Mouse (Mus musculus) megakaryocyte, adult 5-6 weeks (primary cell): ENCODE data around the gene Rps6ka2. TPM values are rescaled to one million over a fixed set of nuclear protein-coding genes. Genes with fewer than 3 reads are reported as not detected.
A peak's percentile ranks its signal among the peaks of the same experiment; 100 is the strongest.
"Not testable (repeated sequence)": the region's sequence is repeated elsewhere in the genome, so short reads cannot be mapped to it uniquely, and the experiment has no call there.

ENCODE experiments used
- ATAC-seq: 2 replicates; pipeline ENCODE4 v1.8.0; 2016; ENCODE audit warnings: mild to moderate bottlenecking, inconsistent platforms; ENCODE audit not compliant: poor library complexity, severe bottlenecking
- total RNA-seq, 2 experiments: library from RNA; stranded (forward) in 1 of 2; stranded (reverse) in 1 of 2; fragments of 153-499, 151-499 nt in 1 of 2; fragments of 221-1000, 200-1000 nt in 1 of 2; gene quantifications; 2 replicates each; pipeline versions ENCODE4 v1.2.3 to v1.2.4; 2015 to 2017

Rps6ka2 gene
- total RNA-seq, 2 experiments from 2014 or later, result 5.5 to 5.6 TPM

DNA sequence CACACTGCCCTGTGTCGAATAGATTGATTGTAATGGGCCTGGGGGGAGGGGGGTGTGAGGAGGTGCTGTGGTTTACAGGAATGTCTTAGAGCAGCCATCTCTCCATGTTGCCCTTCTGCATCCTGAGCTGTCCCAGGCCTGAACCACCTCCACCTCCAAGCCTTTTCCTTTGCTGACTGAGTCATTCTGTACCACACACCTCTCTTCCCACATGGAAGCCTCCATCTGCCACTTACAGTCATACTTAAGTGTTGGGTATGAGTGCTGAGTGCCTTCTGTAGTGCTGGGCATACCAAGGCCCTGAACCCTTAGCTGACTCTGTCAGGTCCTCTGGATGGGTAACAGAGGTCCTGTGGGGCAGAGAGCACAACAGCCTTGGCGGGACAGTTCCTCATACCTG is 97.9 kb downstream of the Rps6ka2 start:
- ATAC-seq, result no peak

DNA sequence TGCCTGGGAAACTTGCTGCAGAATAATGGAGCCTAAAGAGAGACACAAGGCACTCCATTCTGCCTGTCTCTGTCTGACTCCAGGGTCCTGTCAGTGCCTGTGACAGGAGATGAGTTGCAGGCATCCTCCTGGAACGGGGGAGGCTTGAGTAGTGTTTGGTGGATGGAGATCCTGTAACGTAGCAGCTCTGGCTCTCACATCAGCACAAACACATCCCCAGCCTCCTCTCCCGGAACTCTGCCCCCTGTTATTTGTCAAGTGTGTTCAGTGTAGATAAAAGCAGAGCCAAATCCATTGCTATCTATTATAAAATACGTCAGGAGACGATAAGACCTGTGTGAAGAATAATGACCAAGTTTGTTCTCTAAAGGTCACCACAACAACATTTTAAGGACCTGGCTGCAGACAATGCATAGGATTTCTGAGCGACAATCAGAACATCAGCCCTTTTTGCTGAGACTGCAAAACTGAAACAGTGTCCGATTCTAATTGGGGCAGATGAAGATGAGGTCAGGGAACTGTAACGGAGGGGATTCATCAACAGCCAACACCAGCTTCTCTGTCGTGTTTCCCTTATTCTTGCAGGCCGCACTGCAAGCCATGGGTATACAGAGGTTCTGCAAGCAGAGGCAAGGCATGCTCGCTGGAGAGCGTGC is 99.4 kb downstream of the Rps6ka2 start:
- ATAC-seq, result no peak

DNA sequence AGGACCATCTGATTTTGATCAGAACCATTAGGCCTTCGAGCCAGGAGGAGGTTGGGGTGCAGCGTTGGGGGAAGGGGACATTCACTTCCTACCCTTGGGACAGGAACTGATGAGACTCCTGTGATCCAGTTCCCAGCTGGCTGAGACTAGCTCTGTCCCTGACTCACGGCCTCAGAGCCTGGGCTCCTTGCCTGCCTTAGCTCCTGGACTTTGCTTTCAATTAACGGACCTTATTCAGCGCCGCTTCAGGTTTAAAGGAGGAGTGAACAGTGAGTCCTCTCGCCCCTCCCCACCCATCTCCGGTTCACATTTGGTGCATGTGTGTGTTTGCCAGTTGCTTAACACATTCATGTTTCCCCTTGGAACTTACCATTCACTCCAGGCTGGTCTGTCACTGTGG is 100.6 kb downstream of the Rps6ka2 start:
- no peak for ATAC-seq

DNA sequence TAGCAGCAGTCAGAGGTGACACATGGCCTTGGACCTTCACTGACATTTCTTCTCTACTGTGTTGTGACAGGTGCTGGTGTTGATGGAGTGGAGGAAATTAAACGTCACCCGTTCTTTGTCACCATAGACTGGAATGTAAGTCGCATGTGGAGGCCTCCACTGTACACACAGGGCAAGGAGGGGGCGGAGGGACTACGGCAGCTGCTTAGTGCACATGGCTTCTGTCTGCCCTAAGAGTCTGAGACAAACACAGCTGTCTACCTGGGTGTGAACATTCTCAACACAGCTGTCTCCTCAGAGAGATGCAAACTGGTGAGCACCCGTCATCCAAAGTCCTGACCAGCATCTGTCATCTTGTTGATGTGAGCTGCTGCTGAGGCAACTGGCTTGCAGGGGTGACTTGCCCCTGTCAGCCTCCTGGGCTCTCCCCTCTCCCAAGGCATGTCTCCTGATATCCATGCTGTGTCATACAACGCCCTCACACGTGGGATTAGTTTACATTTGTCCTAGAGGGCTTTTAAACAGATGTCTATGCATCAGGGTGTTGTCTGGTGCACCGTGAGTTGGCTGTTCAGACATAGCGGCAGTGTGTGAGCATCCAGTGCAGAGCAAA is 101.7 kb downstream of the Rps6ka2 start:
- no peak for ATAC-seq

DNA sequence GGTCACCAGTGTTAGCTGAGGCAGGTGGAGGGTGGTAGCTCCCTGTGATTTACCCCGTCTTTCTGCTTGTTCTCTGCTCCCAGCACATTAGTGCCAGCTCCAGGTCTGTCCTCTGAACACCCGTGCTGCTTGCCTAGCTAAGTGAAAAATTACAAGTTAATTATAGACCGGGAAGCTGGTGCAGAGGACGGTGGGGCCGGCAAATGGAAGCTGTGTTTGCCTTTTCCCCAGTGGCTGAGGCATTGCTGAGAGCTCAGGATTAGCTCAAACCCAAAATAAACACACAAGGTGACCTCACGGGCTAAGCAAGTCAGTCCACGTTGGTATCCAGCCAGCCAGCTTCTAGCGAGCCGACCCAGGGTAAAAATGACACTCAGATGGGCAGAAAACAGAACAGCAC is 103.1 kb downstream of the Rps6ka2 start:
- ATAC-seq, result no peak

DNA sequence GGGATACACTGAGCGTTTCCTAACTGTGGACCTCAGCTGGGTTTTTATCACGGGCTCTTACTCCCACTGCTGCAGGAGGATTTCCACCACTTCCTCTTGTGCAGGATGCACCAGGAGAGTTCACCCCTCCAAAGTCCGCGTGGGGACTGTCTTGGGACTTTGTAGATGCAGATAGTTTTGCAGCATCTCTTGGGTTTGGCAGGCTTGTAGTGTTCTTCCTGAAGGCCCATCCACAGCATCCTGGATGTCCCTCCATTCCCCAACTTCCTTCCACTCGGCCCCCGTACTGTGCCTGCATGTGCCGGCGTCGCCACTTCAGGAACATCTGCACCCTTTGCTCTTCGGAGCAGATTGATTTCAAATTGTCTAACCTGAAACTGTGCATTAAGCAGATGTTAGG is 103.9 kb downstream of the Rps6ka2 start:
- ATAC-seq, result no peak

DNA sequence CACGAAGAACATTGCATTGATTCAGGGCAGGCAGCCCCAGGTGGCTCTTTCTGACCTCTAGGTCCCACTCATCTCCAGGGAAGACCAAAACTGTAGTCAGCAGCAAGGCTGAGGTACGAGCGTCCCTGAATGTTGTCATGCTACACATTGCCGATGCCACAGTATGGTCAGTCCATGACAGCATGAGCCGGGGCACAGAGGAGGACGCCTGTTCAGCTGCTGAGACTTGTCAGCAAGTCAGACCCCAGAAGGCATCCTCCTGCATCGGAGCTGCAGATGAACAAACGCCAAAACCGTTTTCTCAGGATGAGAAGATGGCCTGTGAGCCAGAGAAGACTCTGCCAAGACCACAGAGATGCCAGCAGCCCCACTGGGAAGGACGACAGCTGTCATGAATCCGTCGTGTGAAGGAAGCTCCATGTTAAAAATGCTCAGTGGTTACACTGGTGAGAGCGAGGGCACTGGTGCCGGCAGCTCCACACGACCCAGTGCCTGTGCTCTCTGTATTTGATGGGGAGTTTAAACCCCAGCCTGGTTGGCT is 108.9 kb downstream of the Rps6ka2 start:
- ATAC-seq, result no peak

DNA sequence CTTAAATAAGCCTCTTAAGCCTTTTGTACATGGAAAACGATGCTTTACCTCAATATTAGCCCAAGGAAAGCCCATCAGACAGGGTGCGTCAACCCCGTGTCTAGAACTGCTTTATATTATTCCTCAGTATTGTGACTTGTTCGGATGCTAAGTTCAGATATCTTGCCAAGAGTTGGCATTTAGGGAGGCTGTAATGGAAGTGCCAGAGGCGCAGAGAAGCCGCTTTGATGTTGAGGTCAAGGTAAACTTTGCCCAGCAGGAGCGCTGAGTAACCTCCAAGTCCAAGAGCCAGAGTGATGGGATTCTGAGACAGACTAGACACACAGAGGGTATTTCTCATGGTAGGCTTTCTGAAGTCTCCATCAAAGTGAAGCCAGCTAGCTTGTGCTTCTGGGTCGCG is 109.3 kb downstream of the Rps6ka2 start:
- ATAC-seq, result no peak

DNA sequence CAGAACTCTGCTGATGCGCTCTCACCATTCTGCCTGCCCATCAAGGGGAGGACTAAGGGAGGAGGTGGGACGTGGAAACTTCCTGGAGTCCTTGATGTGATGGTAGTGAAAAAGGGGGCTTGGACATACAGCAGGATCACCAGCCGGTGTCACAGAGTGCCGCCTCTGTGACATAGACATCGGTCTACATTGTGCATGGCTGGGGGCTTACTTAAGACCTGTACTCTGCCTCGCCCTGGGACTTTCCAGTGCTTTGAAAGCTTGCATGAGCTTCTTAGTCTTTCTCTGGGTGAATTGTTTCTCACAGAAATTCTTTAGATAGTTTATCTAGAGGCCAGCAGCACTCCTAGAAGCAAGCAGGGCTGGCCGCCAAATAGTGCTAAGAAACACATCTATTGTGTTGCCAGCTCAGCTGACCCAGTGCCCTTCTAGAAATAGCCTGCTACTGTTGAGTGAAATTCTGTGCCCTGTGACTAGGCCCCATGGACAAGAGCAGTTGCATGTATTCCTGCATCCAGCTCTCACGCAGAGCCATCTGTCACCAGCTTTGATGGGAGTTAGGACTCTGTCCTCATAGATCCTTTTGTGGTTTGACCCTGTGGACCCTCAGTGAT is 114.5 kb downstream of the Rps6ka2 start:
- no peak for ATAC-seq

DNA sequence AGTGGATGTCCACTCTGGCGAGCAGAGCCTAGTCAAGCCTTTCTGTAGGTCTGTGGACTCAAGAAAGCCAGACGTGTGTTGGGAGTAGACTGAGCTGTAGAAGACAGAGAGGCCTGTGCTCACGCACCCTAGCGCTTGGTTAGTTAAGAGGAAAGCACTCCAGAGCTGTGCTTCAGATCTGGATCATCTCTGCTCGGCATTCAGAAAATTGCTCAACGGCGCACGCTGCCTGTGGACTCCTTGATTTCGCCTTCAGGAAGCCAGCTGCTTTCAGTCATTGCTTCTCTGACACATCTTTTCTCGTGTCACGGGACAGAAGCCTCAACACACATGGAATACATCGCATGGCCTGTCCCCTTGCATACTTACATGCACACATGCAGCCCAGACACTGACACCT is 115.4 kb downstream of the Rps6ka2 start:
- no peak for ATAC-seq

DNA sequence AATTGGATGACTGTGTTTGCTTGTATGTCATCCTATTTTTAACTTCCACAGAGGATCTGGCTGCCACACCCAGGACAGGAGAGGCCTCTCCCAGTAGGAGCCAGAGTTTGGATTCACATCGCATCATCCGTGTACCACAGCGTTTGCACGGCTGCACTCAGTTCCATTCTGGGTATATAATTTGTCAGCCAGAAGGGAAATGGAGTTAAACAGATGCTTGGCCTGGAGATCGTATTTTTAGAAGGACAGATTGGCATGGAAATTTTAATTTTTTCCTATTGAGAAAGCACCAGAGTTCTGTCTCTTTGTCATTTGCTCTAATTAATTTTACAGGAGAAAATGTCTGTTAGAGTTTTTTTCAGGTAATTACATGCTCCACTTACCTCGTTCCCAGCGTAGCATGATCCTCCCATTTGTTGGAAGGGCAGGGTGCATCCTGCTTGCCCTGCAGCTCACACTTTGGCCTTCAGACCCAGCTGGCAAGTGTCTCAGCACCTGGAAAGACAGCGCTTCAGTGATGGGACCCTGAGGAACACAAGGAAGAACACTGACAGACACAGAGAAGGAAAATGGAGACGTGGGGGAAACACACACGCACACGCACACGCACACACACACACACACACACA is 116.6 kb downstream of the Rps6ka2 start:
- no peak for ATAC-seq

DNA sequence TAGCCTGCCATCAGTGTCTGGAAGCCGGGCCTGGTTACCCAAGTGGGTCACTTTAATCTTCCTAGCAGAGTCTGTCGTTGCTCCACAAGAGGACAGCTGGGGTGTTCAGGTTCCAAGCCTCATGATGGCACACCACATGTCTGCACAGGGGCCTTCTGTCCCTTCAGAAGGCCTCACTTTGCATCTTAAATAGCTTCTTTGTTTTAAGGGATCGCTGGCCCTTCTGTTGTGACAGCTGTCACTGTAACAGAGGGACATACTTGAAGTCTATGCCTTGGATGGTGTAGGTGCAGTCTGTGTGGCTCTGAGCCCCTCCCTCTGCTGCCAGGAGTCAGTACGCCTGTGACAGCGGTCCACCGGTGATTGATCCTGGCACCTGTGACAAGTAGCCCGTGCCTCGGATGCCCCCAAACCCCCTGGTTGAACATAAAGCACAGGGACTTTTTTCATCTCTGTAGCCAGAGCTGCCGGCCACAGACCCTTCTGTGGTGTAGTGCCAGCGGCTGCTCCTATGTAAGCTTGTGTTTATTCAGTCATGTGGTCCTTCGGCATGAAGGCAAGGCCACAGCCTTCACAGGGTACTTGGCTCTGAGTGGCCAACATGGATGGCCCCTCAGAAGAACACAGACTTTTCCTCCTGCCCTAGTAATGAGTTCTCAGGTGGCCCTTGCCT is 122.2 kb downstream of the Rps6ka2 start:
- ATAC-seq, result no peak

DNA sequence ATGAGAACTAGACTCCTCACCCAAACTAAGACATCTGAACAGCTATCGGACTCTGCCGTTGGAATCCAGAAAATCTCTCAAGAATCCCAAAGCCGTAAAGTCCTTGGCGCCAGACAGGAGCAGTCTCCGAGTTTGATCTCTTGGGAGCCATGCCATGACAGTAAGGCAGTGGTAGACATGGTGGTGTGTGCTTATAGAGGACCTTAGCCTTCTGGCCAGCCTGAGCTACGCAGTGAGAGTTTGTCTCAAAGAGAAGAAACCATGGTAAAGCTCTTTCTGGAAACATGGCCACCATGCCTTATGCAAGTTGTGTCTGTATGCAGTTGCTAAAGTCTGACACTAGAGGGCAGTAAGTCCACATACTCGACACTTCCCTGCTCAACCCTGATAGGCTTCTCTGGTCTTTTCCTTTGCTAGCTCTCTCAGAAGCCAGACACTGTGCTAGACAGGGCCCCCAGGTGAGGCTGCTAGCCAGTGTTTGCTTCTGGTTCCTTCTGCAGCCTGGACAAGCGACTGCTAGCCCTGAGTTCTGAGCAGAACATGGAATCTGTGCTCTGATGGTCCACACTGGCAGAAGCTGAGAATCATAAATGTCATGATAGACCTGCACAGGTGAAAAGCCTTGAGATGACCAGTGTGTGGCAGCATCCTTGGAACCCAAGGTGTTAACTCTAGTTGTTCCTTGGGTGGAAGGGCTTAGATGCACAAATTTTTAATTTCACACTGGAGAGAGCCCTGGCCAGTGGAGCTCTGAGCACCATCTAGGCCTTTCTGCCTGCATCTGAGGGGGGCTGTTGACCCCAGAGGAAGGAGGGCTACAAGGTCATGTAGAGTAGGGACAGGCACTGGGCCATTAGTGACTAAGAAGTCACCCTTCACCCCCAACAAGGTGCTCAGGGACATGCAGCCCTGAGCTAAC is 136.6 kb downstream of the Rps6ka2 start:
- ATAC-seq, result peak; percentile 90

DNA sequence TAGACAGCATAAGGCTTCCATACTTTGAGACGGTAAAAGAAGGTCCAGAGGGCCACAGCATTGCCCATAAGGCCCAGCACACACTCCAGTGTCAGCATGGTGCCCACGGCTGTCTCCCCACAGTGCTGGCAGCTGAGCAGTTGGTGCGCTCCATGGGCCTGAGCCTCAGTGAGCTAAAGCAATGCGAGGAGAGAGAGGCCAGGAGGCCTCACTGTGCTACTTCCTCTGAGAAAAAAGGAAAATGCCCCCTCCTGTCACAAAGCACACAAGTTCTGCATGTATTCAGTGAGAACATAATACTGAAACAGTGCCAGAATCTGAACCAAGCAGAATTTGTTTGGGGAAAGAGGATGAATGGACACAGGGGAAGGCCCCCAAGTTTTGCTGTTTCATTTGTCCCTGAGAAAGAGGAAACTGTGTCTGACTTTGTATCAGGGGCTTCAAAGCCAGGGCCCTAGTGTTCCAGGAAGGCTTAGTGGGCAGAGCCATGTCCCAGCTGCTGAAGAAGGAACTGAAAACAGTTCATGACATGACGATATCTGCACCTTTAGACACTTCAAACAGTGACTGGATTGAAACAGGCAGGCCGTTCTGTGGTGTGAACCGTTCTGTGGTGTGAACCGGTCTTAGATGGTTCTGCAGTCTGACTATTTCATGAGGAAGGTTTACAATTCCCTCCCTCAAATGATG is 145.9 kb downstream of the Rps6ka2 start:
- ATAC-seq, result peak; percentile 81

DNA sequence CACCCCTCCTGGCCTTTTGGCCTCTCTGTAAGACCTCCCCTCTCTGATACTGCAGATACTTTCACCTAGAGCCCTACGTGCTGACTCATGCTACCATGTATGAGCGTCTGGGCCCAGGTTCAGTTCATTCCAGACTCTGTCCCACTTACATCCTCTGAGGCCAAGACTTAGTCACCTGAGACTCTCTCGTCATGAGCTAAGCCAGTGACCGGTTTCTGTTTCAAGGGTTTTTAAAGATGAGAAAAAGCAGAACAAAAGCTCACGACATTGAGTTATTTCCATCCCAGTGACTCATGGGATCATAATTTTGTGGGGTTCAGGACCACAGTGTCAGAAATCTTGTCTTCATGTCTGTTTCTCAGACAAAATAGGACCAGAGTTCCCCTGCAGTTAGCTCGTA is 149.9 kb downstream of the Rps6ka2 start:
- not testable (repeated sequence) for ATAC-seq

DNA sequence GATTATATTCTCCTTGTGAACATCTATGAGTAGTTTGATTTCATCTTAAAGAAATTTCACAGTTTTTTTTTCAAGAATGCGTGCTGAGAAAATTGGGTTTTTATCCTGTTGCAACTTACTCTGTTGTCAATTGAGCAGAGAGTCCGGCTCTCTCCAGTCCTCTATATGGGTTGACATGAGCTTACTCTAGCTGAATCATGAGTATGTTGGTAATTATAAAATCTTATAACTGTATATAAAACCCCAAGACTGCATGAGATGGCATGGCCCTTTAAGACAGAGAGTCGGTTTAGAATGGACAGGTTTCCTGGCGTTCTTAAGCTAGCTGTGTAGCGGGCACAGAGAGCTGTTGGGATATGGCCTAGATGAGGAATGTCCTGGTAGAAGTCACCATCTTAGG is 154.4 kb downstream of the Rps6ka2 start, which contains the start of gene Tcp10a:
Gene Tcp10a, plus strand, starts transcription at position 301 of the 400 bp plus-strand sequence.
- ATAC-seq, result not testable (repeated sequence)

DNA sequence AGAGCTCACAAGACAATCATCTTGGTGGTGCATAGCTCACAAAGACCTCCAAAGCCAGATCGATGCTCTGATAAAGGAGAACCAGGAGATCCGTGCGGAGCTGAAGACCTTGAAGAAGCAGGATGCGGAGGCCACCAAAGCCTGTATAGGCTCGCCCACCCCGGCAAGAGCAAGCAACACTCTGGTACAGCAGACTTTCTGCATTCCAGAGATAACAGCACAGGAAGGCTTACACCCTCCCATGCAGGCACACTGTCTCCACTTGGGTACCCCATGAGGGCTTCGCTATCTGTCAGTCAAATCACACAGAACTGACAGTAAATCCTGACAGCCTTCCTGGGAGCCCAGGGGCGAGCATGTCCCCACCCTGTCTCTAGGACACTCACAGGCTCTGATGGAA is 156.5 kb downstream of the Rps6ka2 start:
- ATAC-seq, result not testable (repeated sequence)

DNA sequence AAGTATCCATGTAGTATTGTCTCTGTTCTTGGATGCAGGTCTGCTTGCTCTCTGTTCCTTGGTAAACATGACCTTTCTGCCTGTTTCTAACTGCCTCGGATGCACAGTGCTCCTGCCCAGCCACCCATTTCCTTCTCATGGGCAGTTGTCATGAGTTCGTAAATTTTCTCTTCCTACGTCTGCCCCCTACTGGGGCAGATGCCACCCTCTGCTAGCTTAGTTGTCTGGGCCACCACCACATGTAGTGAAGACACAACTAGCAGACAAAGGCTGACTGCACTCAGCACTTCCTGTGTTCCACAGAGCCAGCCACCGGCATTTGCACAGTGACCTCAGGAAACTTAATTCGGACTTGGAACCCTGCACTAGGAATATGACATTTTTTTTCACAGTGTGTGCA is 162.8 kb downstream of the Rps6ka2 start:
- ATAC-seq, result peak; percentile 52

DNA sequence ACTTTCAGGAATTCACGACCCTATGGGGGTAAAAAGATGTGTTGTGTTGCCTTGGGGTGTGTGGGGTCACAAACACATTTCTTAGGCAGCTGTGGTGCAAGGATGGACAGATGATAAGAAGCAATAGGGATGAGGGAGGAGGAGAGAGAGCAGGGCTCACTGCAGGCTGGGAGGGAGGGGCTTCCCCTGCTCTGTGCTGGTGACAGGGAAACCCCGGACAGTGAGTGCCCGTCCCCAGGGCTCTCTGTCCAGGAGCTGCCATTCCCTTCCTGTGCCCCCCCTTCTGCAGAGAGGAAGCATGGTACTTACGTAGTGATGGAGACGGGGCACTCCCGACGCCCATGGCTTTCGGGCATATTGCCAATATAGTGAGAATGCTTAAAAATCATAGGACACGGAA is 167.5 kb downstream of the Rps6ka2 start:
- ATAC-seq, result not testable (repeated sequence)
